Mouse (Mus musculus) MEL (cell line): ENCODE measurements at regions not wholly inside any gene's neighbourhood (a gene's known extent, or its start where the extent isn't known, plus 50 kb on each side); places are given as distances from the start of the nearest gene placed in this dataset.

Experiments used
- BHLHE40 ChIP-seq: IDR thresholded peaks from 2 replicates; pipeline ENCODE4 v1.6.1; 2012; ENCODE audit warnings: low read depth, mild to moderate bottlenecking, inconsistent platforms, low read length, improper control_type of control experiment, borderline replicate concordance
- CHD1 ChIP-seq: IDR thresholded peaks from 2 replicates; pipeline ENCODE4 v1.6.1; 2012; ENCODE audit warnings: low read depth, mild to moderate bottlenecking, inconsistent platforms, low read length, improper control_type of control experiment
- CHD2 ChIP-seq: IDR thresholded peaks from 2 replicates; pipeline ENCODE4 v1.6.1; 2011; ENCODE audit warnings: low read length, improper control_type of control experiment
- CTCF ChIP-seq, 3 experiments: IDR thresholded peaks in 2 of 3; conservative IDR thresholded peaks in 1 of 3; 2 replicates each; pipeline ENCODE4 v1.5.1; 2011 to 2012; ENCODE audit warnings: low read length in 3 of 3, low read depth in 2 of 3, mild to moderate bottlenecking in 2 of 3, improper control_type of control experiment in 1 of 3, inconsistent platforms in 1 of 3, mixed read lengths in 1 of 3, moderate library complexity in 1 of 3; ENCODE audit not compliant: control insufficient read depth in 1 of 3, insufficient read depth in 1 of 3, poor library complexity in 1 of 3, severe bottlenecking in 1 of 3
- MEF2A ChIP-seq: IDR thresholded peaks from 2 replicates; pipeline ENCODE4 v1.6.1; 2014; ENCODE audit warnings: low read depth, mild to moderate bottlenecking, inconsistent platforms, low read length, improper control_type of control experiment; ENCODE audit not compliant: poor library complexity, insufficient replicate concordance, severe bottlenecking; ENCODE audit errors: extremely low read depth
- MYB ChIP-seq: IDR thresholded peaks from 2 replicates; pipeline ENCODE4 v1.6.1; 2011; ENCODE audit warnings: mild to moderate bottlenecking, low read depth, low read length, improper control_type of control experiment
- MYC ChIP-seq: IDR thresholded peaks from 2 replicates; pipeline ENCODE4 v1.6.1; 2011; ENCODE audit warnings: low read depth, mild to moderate bottlenecking, low read length, improper control_type of control experiment, moderate library complexity
- POLR2A ChIP-seq, 2 experiments: IDR thresholded peaks; 2 replicates each; pipeline ENCODE4 v1.6.1; 2011 to 2012; ENCODE audit warnings: low read length in 2 of 2, mild to moderate bottlenecking in 2 of 2, control low read depth in 1 of 2, improper control_type of control experiment in 1 of 2, low read depth in 1 of 2, moderate library complexity in 1 of 2; ENCODE audit not compliant: control insufficient read depth in 1 of 2, insufficient read depth in 1 of 2, poor library complexity in 1 of 2
- POLR2AphosphoS2 ChIP-seq: IDR thresholded peaks from 2 replicates; pipeline ENCODE4 v1.6.1; 2011; ENCODE audit warnings: low read length, improper control_type of control experiment
- USF1 ChIP-seq: IDR thresholded peaks from 2 replicates; pipeline ENCODE4 v1.6.1; 2014; ENCODE audit warnings: low read depth, mild to moderate bottlenecking, inconsistent platforms, low read length, improper control_type of control experiment, moderate library complexity
- USF2 ChIP-seq, 2 experiments: IDR thresholded peaks; 2 replicates each; pipeline ENCODE4 v1.6.1; 2011 to 2012; ENCODE audit warnings: improper control_type of control experiment in 2 of 2, low read length in 2 of 2, borderline replicate concordance in 1 of 2, inconsistent platforms in 1 of 2, low read depth in 1 of 2, mild to moderate bottlenecking in 1 of 2; ENCODE audit not compliant: insufficient read depth in 1 of 2
- ZNF384 ChIP-seq: IDR thresholded peaks from 2 replicates; pipeline ENCODE4 v1.6.1; 2012; ENCODE audit warnings: low read depth, mild to moderate bottlenecking, inconsistent platforms, low read length, improper control_type of control experiment

DNA sequence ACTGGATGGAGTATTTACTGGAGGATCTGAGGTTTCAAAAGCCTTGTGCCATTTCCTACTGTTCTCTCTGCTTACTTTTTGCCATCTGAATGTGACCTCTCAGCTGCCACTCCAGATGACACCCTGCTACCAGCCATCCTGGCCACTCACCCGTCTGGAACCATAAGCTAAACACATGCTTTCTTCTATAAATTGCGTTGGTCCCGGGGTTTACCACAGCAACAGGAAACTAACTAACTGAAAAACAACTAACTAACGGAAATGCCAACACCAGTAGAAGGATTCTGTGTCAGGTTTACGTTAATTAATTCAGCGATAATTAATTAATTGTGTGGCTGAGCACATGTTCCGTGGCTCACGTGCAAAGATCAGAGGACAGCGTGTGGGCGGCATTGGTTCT is 169.8 kb upstream of the Zfp618 start:
- TF ChIP-seq POLR2A (IDR thresholded peaks at IDR 0.05; ENCODE audit: control insufficient read depth in 1 of 2, insufficient read depth in 1 of 2, low read depth in 1 of 2, low read length in 2 of 2, poor library complexity in 1 of 2) (no peak), CTCF (IDR thresholded peaks at IDR 0.05 in 2 of 3, conservative IDR thresholded peaks at IDR 0.05 in 1 of 3; ENCODE audit: control insufficient read depth in 1 of 3, insufficient read depth in 1 of 3, low read depth in 2 of 3, low read length in 3 of 3, poor library complexity in 1 of 3, severe bottlenecking in 1 of 3) (no peak), POLR2AphosphoS2 (no peak), USF2 (IDR thresholded peaks at IDR 0.05; ENCODE audit: borderline replicate concordance in 1 of 2, insufficient read depth in 1 of 2, low read depth in 1 of 2, low read length in 2 of 2) (no peak), CHD2 (no peak), BHLHE40 (no peak), MYB (no peak), USF1 (no peak), ZNF384 (no peak), CHD1 (no peak), MEF2A (no peak), MYC (no peak)
